Mouse (Mus musculus) midbrain, embryonic 13.5 days (tissue): ENCODE data around the gene Pkhd1. TPM values are rescaled to one million over a fixed set of nuclear protein-coding genes. Genes with fewer than 3 reads are reported as not detected.

Source experiments
- ATAC-seq: fragments of 200-750 bp; cut with Nextera tagmentation; 2 replicates; pipeline ENCODE4 v1.8.0; 2017; ENCODE audit warnings: mild to moderate bottlenecking, moderate TSS enrichment, moderate library complexity
- H3K27ac ChIP-seq: fragments of 300-500 bp; sonication (generic); 2 replicates; pipeline ENCODE4 v1.5.1; 2015; ENCODE audit warnings: inconsistent platforms, mild to moderate bottlenecking, moderate library complexity
- H3K27me3 ChIP-seq: fragments of 300-500 bp; sonication (generic); 2 replicates; pipeline ENCODE4 v1.6.1; 2015; ENCODE audit warnings: mild to moderate bottlenecking, inconsistent platforms
- H3K36me3 ChIP-seq: fragments of 300-500 bp; sonication (generic); 2 replicates; pipeline ENCODE4 v1.6.1; 2015; ENCODE audit warnings: mild to moderate bottlenecking, inconsistent platforms
- H3K4me1 ChIP-seq: fragments of 300-500 bp; sonication (generic); replicated peaks from 2 replicates; pipeline ENCODE4 v1.6.1; 2015; ENCODE audit warnings: inconsistent platforms
- H3K4me2 ChIP-seq: fragments of 300-500 bp; sonication (generic); replicated peaks from 2 replicates; pipeline ENCODE4 v1.6.1; 2015; ENCODE audit warnings: moderate library complexity, mild to moderate bottlenecking, inconsistent platforms
- H3K4me3 ChIP-seq: fragments of 300-500 bp; sonication (generic); replicated peaks from 2 replicates; pipeline ENCODE4 v1.5.1; 2015; ENCODE audit warnings: mild to moderate bottlenecking, inconsistent platforms
- H3K9ac ChIP-seq: fragments of 300-500 bp; sonication (generic); replicated peaks from 2 replicates; pipeline ENCODE4 v1.6.1; 2015; ENCODE audit warnings: mild to moderate bottlenecking, inconsistent platforms
- H3K9me3 ChIP-seq: fragments of 300-500 bp; sonication (generic); 2 replicates; pipeline ENCODE4 v1.6.1; 2016; ENCODE audit warnings: mild to moderate bottlenecking, inconsistent platforms
- WGBS: fragments of 180-500 bp; shearing (Covaris S2); methylation state at CpG from one replicate; pipeline ENCODE4 v1.1.7; 2015; 5-methylcytosine and 5-hydroxymethylcytosine counted together
- polyA plus RNA-seq: library from polyadenylated mRNA; unstranded; fragments of >200 nt; fragmentation: Nextera tagmentation; extraction: Ambion mirVana; gene quantifications from 2 replicates; pipeline ENCODE4 v1.2.1, GENCODE M21; 2015

Gene Pkhd1
- 0.01 TPM in 1 of 2 replicates, not detected in the other for polyA plus RNA-seq

DNA sequence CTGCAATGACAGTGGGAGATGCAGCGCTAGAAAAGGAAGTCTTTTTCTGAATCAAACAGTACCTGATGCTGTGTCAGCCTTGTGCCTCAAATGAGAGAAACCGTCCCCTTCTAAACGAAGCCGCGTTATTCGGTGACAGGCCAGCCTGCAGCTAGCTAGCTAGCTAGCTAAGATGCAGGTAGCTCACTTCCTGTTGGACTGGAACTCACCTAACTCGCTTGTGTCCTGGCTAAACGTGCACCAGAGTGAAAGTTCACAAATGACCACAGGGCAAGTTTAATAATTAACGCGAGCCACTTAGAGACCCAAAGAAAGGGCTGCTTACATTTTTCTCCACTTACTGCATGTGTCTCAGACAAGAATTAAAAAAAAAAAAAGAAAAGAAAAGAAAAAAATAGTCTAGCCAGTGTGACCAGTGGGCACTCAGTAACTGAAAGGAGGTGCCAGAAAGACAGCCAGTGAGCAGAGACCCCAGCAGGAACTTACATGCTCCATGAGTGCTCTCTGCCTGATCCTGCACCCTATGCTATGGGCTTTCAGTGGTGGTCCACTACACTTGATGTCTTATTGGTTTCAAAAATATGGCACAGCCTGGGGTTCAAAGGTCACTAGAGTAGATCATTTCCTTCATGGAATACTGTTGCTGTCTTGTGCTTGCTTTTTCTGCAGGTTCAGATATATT is at the start of gene Pkhd1:
TSS of gene Pkhd1 (minus strand) at position 216 of the 682 bp plus-strand sequence.
- Histone ChIP-seq H3K4me2 (no peak within 1 kb of the TSS), H3K4me1 (no peaks in the 10 kb centered on the region), H3K27me3 (no peaks in the 10 kb centered on the region), H3K4me3 (no peak within 1 kb of the TSS), H3K27ac (no peak within 1 kb of the TSS), H3K9me3 (no peaks in the 10 kb centered on the region), H3K9ac (no peak within 1 kb of the TSS), H3K36me3 (no peaks in the 10 kb centered on the region)
- ATAC-seq = no peak
- WGBS = 83% methylated on average over 10 of the region's 10 CpGs

GRCm38 (mm10) chr1:20667567-20667966 is 49.7 kb upstream of the Pkhd1 start:
- no peak overlapping the region for H3K4me2 ChIP-seq
- no peaks in the 10 kb centered on the region for H3K27me3 ChIP-seq
- H3K36me3 ChIP-seq = no peaks in the 10 kb centered on the region
- no peak overlapping the region for H3K27ac ChIP-seq
- 84% methylated on average over 7 of the region's 7 CpGs for WGBS
- no peaks in the 10 kb centered on the region for H3K4me1 ChIP-seq
- H3K9me3 ChIP-seq = no peaks in the 10 kb centered on the region
- H3K4me3 ChIP-seq = no peak overlapping the region
- no peak for ATAC-seq
- no peak overlapping the region for H3K9ac ChIP-seq

GRCm38 (mm10) chr1:20666233-20666632 is 48.4 kb upstream of the Pkhd1 start:
- WGBS = 90% methylated on average over 2 of the region's 2 CpGs
- Histone ChIP-seq H3K4me3 (no peak overlapping the region), H3K36me3 (no peaks in the 10 kb centered on the region), H3K9ac (no peak overlapping the region), H3K4me2 (no peak overlapping the region), H3K4me1 (no peaks in the 10 kb centered on the region), H3K27me3 (no peaks in the 10 kb centered on the region), H3K9me3 (no peaks in the 10 kb centered on the region), H3K27ac (no peak overlapping the region)
- ATAC-seq = no peak

DNA sequence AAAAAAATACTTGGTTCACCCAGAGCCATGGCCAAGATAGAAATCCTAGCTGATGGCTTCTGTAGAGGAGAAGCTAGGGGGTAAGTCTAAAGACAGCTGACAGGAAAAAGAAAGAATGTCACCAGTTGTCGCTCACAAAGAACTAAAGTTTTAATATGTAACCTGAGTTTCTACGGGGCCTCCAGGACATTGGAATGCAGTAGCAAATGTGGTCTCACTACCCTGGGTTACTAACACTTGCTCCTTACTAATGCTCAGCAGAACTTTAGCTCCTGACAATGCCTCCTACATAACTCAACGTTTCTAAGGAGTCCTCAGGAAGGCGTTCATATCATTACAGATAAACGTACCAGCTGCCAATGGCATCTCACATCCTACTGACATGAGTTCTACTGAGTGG is 37.2 kb upstream of the Pkhd1 start:
- Histone ChIP-seq H3K9me3 (no peaks in the 10 kb centered on the region), H3K4me2 (no peak overlapping the region), H3K4me1 (no peaks in the 10 kb centered on the region), H3K36me3 (no peaks in the 10 kb centered on the region), H3K4me3 (no peak overlapping the region), H3K27ac (no peak overlapping the region), H3K27me3 (no peaks in the 10 kb centered on the region), H3K9ac (no peak overlapping the region)
- no peak for ATAC-seq
- 79% methylated on average over 5 of the region's 5 CpGs for WGBS

DNA sequence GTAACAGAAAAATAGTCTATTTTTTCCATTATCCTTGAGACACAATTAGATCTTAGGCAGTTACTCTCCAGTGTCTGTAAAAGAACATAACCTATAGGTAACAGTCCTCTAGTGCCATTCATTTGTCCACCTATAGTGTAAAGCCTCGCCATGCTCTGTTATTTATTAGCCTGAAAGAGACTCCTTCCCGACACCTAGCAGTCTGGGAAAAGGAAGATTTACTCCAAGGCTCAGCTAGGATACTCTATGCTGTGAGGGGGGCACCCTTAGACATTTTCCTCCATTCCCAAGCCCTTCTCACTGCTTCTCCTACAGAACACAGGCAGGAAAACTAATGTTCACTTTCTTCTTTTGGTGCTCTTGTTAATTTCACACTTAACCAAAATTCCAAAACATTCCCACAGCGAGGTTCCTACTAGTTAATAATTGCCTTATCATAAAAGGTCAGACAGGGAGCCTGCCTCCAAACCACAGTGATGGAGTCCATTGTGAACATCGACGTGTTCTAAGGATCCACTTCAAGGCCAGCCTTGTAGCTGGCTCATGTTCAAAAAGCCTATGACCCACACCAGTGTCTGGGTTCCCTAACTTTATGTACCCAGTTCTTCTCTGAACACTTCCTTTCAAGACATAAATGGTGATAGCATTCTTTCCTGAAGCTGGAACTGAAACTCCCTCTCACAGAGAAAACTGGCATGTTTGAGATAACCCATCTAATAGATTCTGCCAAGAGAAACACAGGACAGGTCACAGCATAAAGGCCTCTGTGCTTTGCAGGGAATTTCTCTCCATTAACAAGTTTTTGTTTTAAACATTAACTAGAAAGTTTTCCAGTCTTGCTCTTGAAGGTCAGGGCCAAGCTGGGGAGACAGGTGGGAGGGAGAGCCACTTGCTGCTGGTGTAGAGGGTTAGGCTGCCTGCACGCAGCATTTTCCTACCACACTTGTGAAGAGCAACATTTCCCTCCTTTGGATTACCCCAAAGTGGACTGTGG is 35.9 kb upstream of the Pkhd1 start:
- Histone ChIP-seq H3K9me3 (no peaks in the 10 kb centered on the region), H3K27ac (no peak overlapping the region), H3K4me1 (no peaks in the 10 kb centered on the region), H3K36me3 (no peaks in the 10 kb centered on the region), H3K4me2 (no peak overlapping the region), H3K4me3 (no peak overlapping the region), H3K27me3 (no peaks in the 10 kb centered on the region), H3K9ac (no peak overlapping the region)
- 82% methylated on average over 6 of the region's 6 CpGs for WGBS
- no peak for ATAC-seq

- H3K4me2 ChIP-seq = no peak overlapping the region
- H3K9me3 ChIP-seq = no peaks in the 10 kb centered on the region
- no peak overlapping the region for H3K27ac ChIP-seq
- no peaks in the 10 kb centered on the region for H3K27me3 ChIP-seq
- H3K4me1 ChIP-seq = no peaks in the 10 kb centered on the region
- no peaks in the 10 kb centered on the region for H3K36me3 ChIP-seq
- no peak overlapping the region for H3K9ac ChIP-seq
- 81% methylated on average over 2 of the region's 2 CpGs for WGBS
- H3K4me3 ChIP-seq = no peak overlapping the region
- ATAC-seq = no peak
These were observed 17.0 kb upstream of the Pkhd1 start for GRCm38 (mm10) chr1:20634856-20635255.

DNA sequence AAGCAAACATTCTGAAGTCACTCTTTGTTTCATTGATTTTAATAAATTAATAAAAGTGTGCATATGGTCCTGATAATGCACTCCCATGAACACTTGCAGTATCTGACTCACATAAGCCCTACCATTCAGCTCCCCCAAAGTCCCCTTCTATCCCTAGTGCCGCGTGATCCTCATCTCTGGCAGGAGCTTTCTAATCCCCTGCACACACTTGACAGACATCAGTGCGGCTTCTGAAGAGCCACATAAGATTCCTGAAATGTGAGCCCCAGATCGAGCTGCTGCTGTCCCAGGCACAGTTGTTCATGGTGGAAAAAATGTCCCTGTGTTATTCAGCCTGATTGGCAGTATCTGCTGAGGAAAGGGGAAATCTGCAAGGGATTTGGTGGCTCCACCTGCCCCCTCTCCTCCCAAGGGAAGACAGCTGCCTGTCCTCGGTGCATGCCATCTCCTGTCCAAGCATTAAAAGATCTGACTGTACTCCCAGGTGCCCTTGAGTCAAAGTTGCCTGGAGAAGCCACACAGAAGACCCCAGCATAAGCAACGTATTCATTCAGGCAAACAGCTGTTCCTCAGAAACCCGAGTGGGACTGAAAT is 15.5 kb upstream of the Pkhd1 start:
- Histone ChIP-seq H3K36me3 (no peaks in the 10 kb centered on the region), H3K27ac (no peak overlapping the region), H3K4me2 (no peak overlapping the region), H3K9me3 (no peaks in the 10 kb centered on the region), H3K4me1 (no peaks in the 10 kb centered on the region), H3K27me3 (no peaks in the 10 kb centered on the region), H3K9ac (no peak overlapping the region), H3K4me3 (no peak overlapping the region)
- 74% methylated on average over 7 of the region's 7 CpGs for WGBS
- no peak for ATAC-seq

- Histone ChIP-seq H3K27ac (no peak overlapping the region), H3K4me1 (no peaks in the 10 kb centered on the region), H3K4me3 (no peak overlapping the region), H3K9ac (no peak overlapping the region), H3K9me3 (no peaks in the 10 kb centered on the region), H3K36me3 (no peaks in the 10 kb centered on the region), H3K27me3 (no peaks in the 10 kb centered on the region), H3K4me2 (no peak overlapping the region)
- WGBS = 88% methylated on average over 3 of the region's 3 CpGs
- ATAC-seq = no peak
These were observed 6.7 kb upstream of the Pkhd1 start for GRCm38 (mm10) chr1:20624564-20624963.

GRCm38 (mm10) chr1:20623375-20623774 is 5.5 kb upstream of the Pkhd1 start:
- Histone ChIP-seq H3K27ac (no peak overlapping the region), H3K4me2 (no peak overlapping the region), H3K9me3 (no peaks in the 10 kb centered on the region), H3K4me3 (no peak overlapping the region), H3K4me1 (no peaks in the 10 kb centered on the region), H3K9ac (no peak overlapping the region), H3K36me3 (no peaks in the 10 kb centered on the region), H3K27me3 (no peaks in the 10 kb centered on the region)
- no peak for ATAC-seq
- WGBS = 97% methylated on average over 4 of the region's 4 CpGs

GRCm38 (mm10) chr1:20620611-20621010 is 2.7 kb upstream of the Pkhd1 start:
- Histone ChIP-seq H3K4me1 (no peaks in the 10 kb centered on the region), H3K9ac (no peak overlapping the region), H3K27ac (no peak overlapping the region), H3K9me3 (no peaks in the 10 kb centered on the region), H3K27me3 (no peaks in the 10 kb centered on the region), H3K36me3 (no peaks in the 10 kb centered on the region), H3K4me3 (no peak overlapping the region), H3K4me2 (no peak overlapping the region)
- no peak for ATAC-seq
- WGBS = 86% methylated on average over 2 of the region's 2 CpGs

GRCm38 (mm10) chr1:20619363-20619762 is 1.5 kb upstream of the Pkhd1 start:
- Histone ChIP-seq H3K27ac (no peak overlapping the region), H3K9me3 (no peaks in the 10 kb centered on the region), H3K4me3 (no peak overlapping the region), H3K27me3 (no peaks in the 10 kb centered on the region), H3K4me1 (no peaks in the 10 kb centered on the region), H3K9ac (no peak overlapping the region), H3K4me2 (no peak overlapping the region), H3K36me3 (no peaks in the 10 kb centered on the region)
- 76% methylated on average over 3 of the region's 3 CpGs for WGBS
- ATAC-seq = no peak

- no peak overlapping the region for H3K27ac ChIP-seq
- 31% methylated on average over 7 of the region's 7 CpGs for whole genome bisulfite sequencing
- H3K4me2 ChIP-seq = no peak overlapping the region
- no peaks in the 10 kb centered on the region for H3K9me3 ChIP-seq
- 0 out of 2 replicates have a peak, but pooled peaks have one; percentile 34 for ATAC-seq
- H3K4me1 ChIP-seq = no peaks in the 10 kb centered on the region
- H3K9ac ChIP-seq = no peak overlapping the region
- no peaks in the 10 kb centered on the region for H3K36me3 ChIP-seq
- no peak overlapping the region for H3K4me3 ChIP-seq
- no peaks in the 10 kb centered on the region for H3K27me3 ChIP-seq
These were observed 5.2 kb downstream of the Pkhd1 start for GRCm38 (mm10) chr1:20612643-20613042.
